Mouse (Mus musculus) gastrocnemius, adult 8-10 months (tissue): ENCODE measurements around the gene Mga. TPM values are rescaled to one million over a fixed set of nuclear protein-coding genes. Genes with fewer than 3 reads are reported as not detected.

Source experiments
- microRNA-seq: library from miRNA; unstranded; fragments of <30 nt; microRNA quantifications from one replicate; pipeline ENCODE4 v1.2.0, GENCODE M21; 2022
- total RNA-seq, 4 experiments: library from RNA; stranded (reverse); gene quantifications; 2 replicates each; pipeline ENCODE4 v1.2.4; 2022

Gene Mga
- total RNA-seq, 4 experiments from 2014 or later = 24.9 to 49.9 (median 31.8) TPM

Small RNA genes within 50 kb of the gene (microRNA-seq; reads per million reads assigned to microRNA genes)
- not detected for gene Mir7665

Other genes starting within 250 kb of the Mga start
- gene Ndufaf1, start 234.4 kb upstream of the Mga start, total RNA-seq = 10 to 100 TPM; 41.9 to 47.7 (median 45.5) TPM
- 10 to 100 TPM; 21.3 to 27.2 (median 24.9) TPM for gene Rtf1, start 222.2 kb upstream of the Mga start, total RNA-seq
- not detected for gene Itpka, start 154.9 kb upstream of the Mga start, total RNA-seq
- not detected for gene Ltk, start 136.8 kb upstream of the Mga start, total RNA-seq
- 10 to 100 TPM; 14.2 to 17.0 (median 16.2) TPM for gene Rpap1, start 109.7 kb upstream of the Mga start, total RNA-seq
- gene Tyro3, start 99.5 kb upstream of the Mga start, total RNA-seq = under 1 TPM; 0.29 to 0.74 (median 0.46) TPM
- gene Mapkbp1, start 75.5 kb downstream of the Mga start, total RNA-seq = 1 to 10 TPM; 6.0 to 8.4 (median 6.5) TPM
- 1 to 10 TPM; 1.8 to 3.0 (median 2.4) TPM for gene Jmjd7, start 130.3 kb downstream of the Mga start, total RNA-seq
- gene Gm28042, start 130.3 kb downstream of the Mga start, total RNA-seq = 1 to 10 TPM in 1 of 4 experiments, under 1 TPM in 2, not detected in 1; 0.22 to 1.1 (median 0.74) TPM
- 1 to 10 TPM in 3 of 4 experiments, under 1 TPM in 1; 0.11 to 1.6 (median 1.1) TPM for gene Pla2g4b, start 136.2 kb downstream of the Mga start, total RNA-seq